In the genomic region with DNA sequence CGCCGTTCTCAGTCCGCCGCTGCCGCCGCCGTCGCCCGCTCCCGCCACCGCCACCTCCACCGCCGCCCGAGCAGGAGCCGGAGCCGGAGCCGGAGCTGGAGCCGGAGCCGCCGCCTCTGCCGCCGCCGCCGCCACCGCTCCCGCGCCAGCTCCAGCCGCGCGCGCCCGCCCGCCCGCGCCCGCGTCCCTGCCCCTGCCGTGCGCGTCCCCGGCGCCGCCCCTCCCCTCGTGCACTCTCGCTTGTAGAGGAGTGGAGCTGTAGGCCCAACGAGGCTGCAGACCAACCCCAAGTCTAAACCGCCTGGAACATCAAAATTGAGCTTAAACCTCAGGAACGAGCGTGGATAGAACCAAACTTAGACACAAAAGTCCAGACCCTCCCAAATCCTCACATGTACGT, we compare ENCODE assay signal across 8 mouse cellular contexts. TPM values are rescaled to one million over a fixed set of nuclear protein-coding genes. Genes with fewer than 3 reads are reported as not detected.
A peak's percentile ranks its signal among the peaks of the same experiment; 100 is the strongest.
DNase-seq lines count a peak whose midpoint lies in the region; ATAC-seq lines count a peak whose summit lies in the region.

A gene (minus strand): TSS at position 175 of the 400 bp plus-strand sequence.

- peak within 1 kb of the TSS; percentile 77 for H3K4me2 ChIP-seq in embryonic facial prominence, embryonic 14.5 days (ENCODE audit: low read depth, low read length)
- peak within 1 kb of the TSS; percentile 86 for H3K4me2 ChIP-seq in heart, embryonic 15.5 days
- peak within 1 kb of the TSS; percentile 71 for H3K4me2 ChIP-seq in liver, embryonic 12.5 days
- H3K4me2 ChIP-seq in neural tube, embryonic 12.5 days (replicated peaks) = peak within 1 kb of the TSS; percentile 79

- WGBS in embryonic facial prominence, embryonic 14.5 days = 8% methylated on average over 7 of the region's 50 CpGs
- 2% methylated on average over 32 of the region's 50 CpGs for WGBS in heart, embryonic 15.5 days
- 3% methylated on average over 26 of the region's 50 CpGs for WGBS in liver, embryonic 12.5 days (ENCODE audit: insufficient replicate concordance)
- 2% methylated on average over 48 of the region's 50 CpGs for WGBS in neural tube, embryonic 12.5 days

- peaks cover 23% of the 10 kb centered on the region for H3K4me1 ChIP-seq in megakaryocyte, embryonic 14.5 days
- peaks cover 15% of the 10 kb centered on the region; the same call in 1 of the 2 replicates for H3K4me1 ChIP-seq in embryonic facial prominence, embryonic 14.5 days (ENCODE audit: control insufficient read depth, insufficient read depth, low read length)
- peaks cover 24% of the 10 kb centered on the region for H3K4me1 ChIP-seq in heart, embryonic 15.5 days (replicated peaks)
- peaks cover 21% of the 10 kb centered on the region for H3K4me1 ChIP-seq in liver, embryonic 12.5 days
- H3K4me1 ChIP-seq in neural tube, embryonic 12.5 days = peaks cover 48% of the 10 kb centered on the region

- ATAC-seq in megakaryocyte, adult 5-6 weeks (ENCODE audit: poor library complexity, severe bottlenecking) = no peak
- ATAC-seq in embryonic facial prominence, embryonic 14.5 days (ENCODE audit: low read depth) = peak; percentile 73
- peak; percentile 44 for ATAC-seq in heart, embryonic 15.5 days (replicated peaks; ENCODE audit: insufficient number of reproducible peaks, insufficient read depth, low FRiP score, low read depth)
- ATAC-seq in liver, embryonic 12.5 days = no peak
- ATAC-seq in neural tube, embryonic 12.5 days (ENCODE audit: low FRiP score, low read depth) = peak; percentile 29; the same call in 1 of the 2 replicates

- peaks cover 4% of the 10 kb centered on the region; the same call in 1 of the 2 replicates for H3K9me3 ChIP-seq in megakaryocyte, embryonic 14.5 days
- no peaks in the 10 kb centered on the region for H3K9me3 ChIP-seq in embryonic facial prominence, embryonic 14.5 days (ENCODE audit: control insufficient read depth, low read length)
- no peaks in the 10 kb centered on the region for H3K9me3 ChIP-seq in heart, embryonic 15.5 days (replicated peaks)
- no peaks in the 10 kb centered on the region for H3K9me3 ChIP-seq in liver, embryonic 12.5 days (replicated peaks)
- no peaks in the 10 kb centered on the region for H3K9me3 ChIP-seq in neural tube, embryonic 12.5 days

- peaks cover 93% of the 10 kb centered on the region for H3K27me3 ChIP-seq in megakaryocyte, embryonic 14.5 days (replicated peaks)
- H3K27me3 ChIP-seq in embryonic facial prominence, embryonic 14.5 days (replicated peaks; ENCODE audit: control insufficient read depth, insufficient read depth, low read length) = no peaks in the 10 kb centered on the region
- H3K27me3 ChIP-seq in heart, embryonic 15.5 days = 0 out of 2 replicates have a peak, but pooled peaks cover 4% of the 10 kb centered on the region
- peaks cover 83% of the 10 kb centered on the region for H3K27me3 ChIP-seq in liver, embryonic 12.5 days (replicated peaks)
- H3K27me3 ChIP-seq in neural tube, embryonic 12.5 days (replicated peaks) = no peaks in the 10 kb centered on the region; the same call in 1 of the 2 replicates

- no peaks in the 10 kb centered on the region for H3K36me3 ChIP-seq in megakaryocyte, embryonic 14.5 days (replicated peaks; ENCODE audit: low read length)
- 0 out of 2 replicates have a peak, but pooled peaks cover 6% of the 10 kb centered on the region for H3K36me3 ChIP-seq in embryonic facial prominence, embryonic 14.5 days (ENCODE audit: control insufficient read depth, insufficient read depth, low read length)
- no peaks in the 10 kb centered on the region for H3K36me3 ChIP-seq in heart, embryonic 15.5 days
- H3K36me3 ChIP-seq in liver, embryonic 12.5 days = peaks cover 4% of the 10 kb centered on the region; the same call in 1 of the 2 replicates
- H3K36me3 ChIP-seq in neural tube, embryonic 12.5 days = peaks cover 12% of the 10 kb centered on the region; the same call in 1 of the 2 replicates

- H3K9ac ChIP-seq in embryonic facial prominence, embryonic 14.5 days (ENCODE audit: low read depth, low read length) = peak within 1 kb of the TSS; percentile 95
- H3K9ac ChIP-seq in heart, embryonic 15.5 days = peak within 1 kb of the TSS; percentile 85
- H3K9ac ChIP-seq in liver, embryonic 12.5 days = peak within 1 kb of the TSS; percentile 67
- peak within 1 kb of the TSS; percentile 98 for H3K9ac ChIP-seq in neural tube, embryonic 12.5 days

- peak within 1 kb of the TSS; percentile 84 for H3K4me3 ChIP-seq in megakaryocyte, embryonic 14.5 days (replicated peaks)
- H3K4me3 ChIP-seq in embryonic facial prominence, embryonic 14.5 days (ENCODE audit: low read depth, low read length) = peak within 1 kb of the TSS; percentile 83
- H3K4me3 ChIP-seq in heart, embryonic 15.5 days = peak within 1 kb of the TSS; percentile 80
- H3K4me3 ChIP-seq in liver, embryonic 12.5 days = peak within 1 kb of the TSS; percentile 65
- H3K4me3 ChIP-seq in neural tube, embryonic 12.5 days = peak within 1 kb of the TSS; percentile 97

- DNase-seq in embryonic facial prominence, embryonic 14.5 days (ENCODE audit: low spot score) = peak; percentile 88
- peak; percentile 92 for DNase-seq in kidney, postnatal 10 days
- peak; percentile 82 to 84 for DNase-seq in thymus, postnatal 36 days

- H3K27ac ChIP-seq in embryonic facial prominence, embryonic 14.5 days (replicated peaks; ENCODE audit: low read depth, low read length) = peak within 1 kb of the TSS; percentile 94
- H3K27ac ChIP-seq in heart, embryonic 15.5 days = peak within 1 kb of the TSS; percentile 81
- H3K27ac ChIP-seq in liver, embryonic 12.5 days = peak within 1 kb of the TSS; percentile 64
- peak within 1 kb of the TSS; percentile 72 for H3K27ac ChIP-seq in neural tube, embryonic 12.5 days

RNA-seq across cellular contexts. Expression of the gene that starts here (rescaled TPM):
- 0.41 and 1.1 TPM in 2 replicates for polyA plus RNA-seq in megakaryocyte, embryonic 14.5 days (2012; ENCODE audit: insufficient read depth, low replicate concordance)
- total RNA-seq in megakaryocyte, adult 5-6 weeks (2015) = 1.1 TPM in 2 replicates
- 0.77 and 0.89 TPM in 2 replicates for total RNA-seq in megakaryocyte, adult 5-6 weeks (2017)
- 59.8 and 66.8 TPM in 2 replicates for polyA plus RNA-seq in embryonic facial prominence, embryonic 14.5 days (2014; fragmentation: Nextera tagmentation; extraction: Ambion mirVana)
- 16.7 and 32.2 TPM in 2 replicates for polyA plus RNA-seq in heart, embryonic 15.5 days (2015; fragmentation: Nextera tagmentation; extraction: Ambion mirVana)
- 18.1 and 19.3 TPM in 2 replicates for polyA plus RNA-seq in liver, embryonic 12.5 days (2016; fragmentation: Nextera tagmentation; extraction: Ambion mirVana)
- 109 and 122 TPM in 2 replicates for polyA plus RNA-seq in neural tube, embryonic 12.5 days (2016; fragmentation: Nextera tagmentation; extraction: Ambion mirVana)

Comparison
In these comparisons a context has a peak if more than half of its experiments do, and no peak if none do; other contexts are left out.
1. ATAC-seq: peak in embryonic facial prominence, embryonic 14.5 days (single experiment), heart, embryonic 15.5 days (single experiment) and neural tube, embryonic 12.5 days (single experiment); none in megakaryocyte, adult 5-6 weeks (single experiment) and liver, embryonic 12.5 days (single experiment).
2. Peak in every context shown above with its lines, with median percentiles within 50 percentile points of each other: H3K4me3 ChIP-seq, DNase-seq, H3K27ac ChIP-seq, H3K4me2 ChIP-seq and H3K9ac ChIP-seq.